Mouse (Mus musculus): Measurements from ENCODE around the gene Mylip. TPM values are rescaled to one million over a fixed set of nuclear protein-coding genes. Genes with fewer than 3 reads are reported as not detected.

The Mylip gene
- polyA plus RNA-seq, 1 experiment from 2014 or later, result 5.1 TPM

DNA sequence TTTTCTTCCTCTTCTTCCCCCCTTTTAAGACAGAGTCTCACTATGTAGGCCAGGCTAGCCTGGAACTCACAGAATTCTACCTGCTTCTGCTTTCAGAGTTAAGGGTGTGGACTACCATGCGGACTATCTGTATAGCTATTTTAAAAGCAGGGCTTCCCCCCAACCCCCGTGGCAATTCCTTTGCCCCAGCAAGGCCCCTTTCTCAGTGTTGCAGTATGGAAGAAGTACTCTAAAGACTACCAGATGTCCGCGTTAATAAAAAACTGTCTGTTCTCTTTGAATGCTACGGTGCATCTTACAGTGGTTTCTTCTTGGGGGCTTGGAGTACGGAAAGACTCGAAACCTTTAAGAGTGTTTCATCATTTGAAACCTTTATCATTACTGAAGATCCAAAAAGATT, 12.3 kb downstream of the Mylip start:
- ATAC-seq (ENCODE audit: low FRiP score, low TSS enrichment) (no peak), DNase-seq (ENCODE audit: low spot score) (no peak)
- H3K27ac ChIP-seq (replicated peaks), result no peak overlapping the region
- H3K9ac ChIP-seq (ENCODE audit: low read length), result no peak overlapping the region
- no peaks in the 10 kb centered on the region for H3K27me3 ChIP-seq (ENCODE audit: control insufficient read depth, insufficient read depth, low read length)
- no peak overlapping the region for H3K4me3 ChIP-seq (ENCODE audit: low read depth, low read length)
- 76% methylated on average over 7 of the region's 7 CpGs for WGBS
- no peak for TF ChIP-seq EP300 (optimal IDR thresholded peaks at IDR 0.05)
- no peak overlapping the region for H3K4me2 ChIP-seq (replicated peaks; ENCODE audit: low read depth)
- H3K9me3 ChIP-seq (ENCODE audit: control insufficient read depth, low read length), result no peaks in the 10 kb centered on the region
- H3K36me3 ChIP-seq (ENCODE audit: control insufficient read depth, insufficient read depth, low read length), result peaks cover 8% of the 10 kb centered on the region; the same call in 1 of the 2 replicates
- H3K4me1 ChIP-seq (replicated peaks; ENCODE audit: control insufficient read depth, insufficient read depth), result 0 out of 2 replicates have a peak, but pooled peaks cover 3% of the 10 kb centered on the region

DNA sequence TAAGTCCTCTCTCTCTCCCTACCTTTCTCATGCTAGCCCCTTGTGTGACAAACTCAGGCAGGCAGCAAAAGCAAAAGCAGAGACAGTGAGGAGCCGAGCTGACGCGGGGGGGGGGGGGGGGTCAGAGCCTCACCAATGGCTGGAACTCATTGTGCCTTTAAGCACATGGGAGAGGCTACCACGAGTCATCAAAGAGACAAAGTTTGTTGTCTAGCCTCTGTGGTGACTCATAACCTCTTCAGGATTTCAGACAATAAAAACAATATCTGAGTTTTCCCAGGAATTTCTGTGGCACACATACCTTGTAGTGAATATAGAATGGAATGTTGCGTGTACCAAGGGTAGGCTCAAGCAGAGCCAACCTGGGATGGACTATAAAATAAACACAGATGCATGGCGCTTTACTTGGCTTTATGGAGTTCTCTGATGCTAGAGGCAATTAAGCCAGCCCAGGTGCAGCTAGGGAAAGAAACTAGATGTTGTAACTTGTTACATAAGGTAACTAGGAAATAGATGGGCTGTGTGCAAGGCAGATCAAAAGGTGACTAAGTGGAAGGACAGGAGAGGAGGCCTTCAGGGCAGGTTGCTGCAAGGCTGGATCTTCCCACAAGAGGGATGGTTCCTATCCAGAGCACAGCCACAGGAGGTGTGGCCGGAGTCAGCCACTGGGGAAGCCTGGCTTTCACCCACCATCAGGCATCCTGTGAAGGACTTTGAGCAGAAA, 12.9 kb downstream of the Mylip start:
- no peak overlapping the region for H3K4me2 ChIP-seq (replicated peaks; ENCODE audit: low read depth)
- no peak overlapping the region for H3K9ac ChIP-seq (ENCODE audit: low read length)
- ATAC-seq (ENCODE audit: low FRiP score, low TSS enrichment) (no peak), DNase-seq (ENCODE audit: low spot score) (no peak)
- peaks cover 14% of the 10 kb centered on the region; the same call in 1 of the 2 replicates for H3K36me3 ChIP-seq (ENCODE audit: control insufficient read depth, insufficient read depth, low read length)
- WGBS, result 57% methylated on average over 6 of the region's 7 CpGs
- no peaks in the 10 kb centered on the region for H3K27me3 ChIP-seq (ENCODE audit: control insufficient read depth, insufficient read depth, low read length)
- H3K4me3 ChIP-seq (ENCODE audit: low read depth, low read length), result no peak overlapping the region
- no peaks in the 10 kb centered on the region for H3K9me3 ChIP-seq (ENCODE audit: control insufficient read depth, low read length)
- no peaks in the 10 kb centered on the region for H3K4me1 ChIP-seq (replicated peaks; ENCODE audit: control insufficient read depth, insufficient read depth)
- peak; percentile 36; the same call in 1 of the 2 replicates for TF ChIP-seq CTCF (IDR thresholded peaks at IDR 0.05; ENCODE audit: low read depth)
- no peak for TF ChIP-seq EP300 (optimal IDR thresholded peaks at IDR 0.05)
- no peak overlapping the region; the same call in 1 of the 2 replicates for H3K27ac ChIP-seq (replicated peaks)

DNA sequence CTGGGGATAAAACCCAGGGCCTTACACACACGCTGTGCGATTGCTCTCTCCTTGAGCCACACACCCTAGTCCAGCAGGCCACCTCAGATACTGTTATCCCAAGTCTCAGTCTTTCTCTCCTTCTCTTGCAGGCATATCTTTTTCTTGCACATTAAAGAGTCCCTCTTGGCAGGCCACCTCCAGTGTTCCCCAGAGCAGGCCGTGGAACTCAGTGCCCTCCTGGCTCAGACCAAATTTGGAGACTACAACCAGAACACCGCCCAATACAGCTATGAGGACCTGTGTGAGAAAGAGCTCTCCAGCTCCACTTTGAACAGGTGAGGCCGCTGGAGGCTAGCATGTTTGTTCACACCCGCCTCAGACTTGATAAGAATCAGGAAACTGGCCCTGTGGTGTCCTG, 14.7 kb downstream of the Mylip start:
- WGBS, result 76% methylated on average over 6 of the region's 6 CpGs
- no peak overlapping the region for H3K9ac ChIP-seq (ENCODE audit: low read length)
- no peak for DNase-seq (ENCODE audit: low spot score)
- no peak overlapping the region for H3K27ac ChIP-seq (replicated peaks)
- ATAC-seq (ENCODE audit: low FRiP score, low TSS enrichment), result no peak
- no peaks in the 10 kb centered on the region for H3K9me3 ChIP-seq (ENCODE audit: control insufficient read depth, low read length)
- H3K4me2 ChIP-seq (replicated peaks; ENCODE audit: low read depth), result no peak overlapping the region
- TF ChIP-seq CTCF (IDR thresholded peaks at IDR 0.05; ENCODE audit: low read depth), result no peak
- no peak for TF ChIP-seq EP300 (optimal IDR thresholded peaks at IDR 0.05)
- no peaks in the 10 kb centered on the region for H3K4me1 ChIP-seq (replicated peaks; ENCODE audit: control insufficient read depth, insufficient read depth)
- peaks cover 27% of the 10 kb centered on the region for H3K36me3 ChIP-seq (ENCODE audit: control insufficient read depth, insufficient read depth, low read length)
- H3K4me3 ChIP-seq (ENCODE audit: low read depth, low read length), result no peak overlapping the region
- H3K27me3 ChIP-seq (ENCODE audit: control insufficient read depth, insufficient read depth, low read length), result no peaks in the 10 kb centered on the region

DNA sequence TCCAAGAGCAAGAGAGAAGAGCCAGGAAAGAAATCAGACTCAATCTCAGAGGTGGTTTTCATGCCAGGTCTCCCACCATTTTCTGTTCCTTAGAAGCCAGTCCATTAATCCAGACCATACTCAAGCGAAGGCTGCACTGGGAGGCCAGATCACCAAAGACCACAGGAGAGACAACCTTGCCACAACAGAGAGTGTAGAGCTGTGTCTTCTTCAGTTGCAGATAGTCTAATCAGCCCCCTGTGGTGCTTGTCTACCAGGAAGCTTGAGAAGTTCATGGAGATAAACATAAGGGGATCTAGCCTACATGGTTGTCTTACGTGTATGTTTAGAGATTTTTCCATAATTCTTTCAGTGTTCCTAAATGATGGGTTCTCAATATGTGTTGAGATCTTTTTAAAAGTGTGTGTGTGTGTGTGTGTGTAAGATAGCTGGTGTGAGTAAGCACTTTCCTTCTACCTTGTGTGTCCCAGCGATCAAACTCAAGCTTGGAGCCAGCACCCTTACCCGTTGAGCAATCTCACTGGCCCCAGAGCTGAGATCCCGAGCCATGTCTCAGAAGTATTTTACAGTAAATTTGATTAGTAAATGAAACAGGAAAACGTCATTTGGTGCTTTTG, 15.8 kb downstream of the Mylip start:
- H3K4me1 ChIP-seq (replicated peaks; ENCODE audit: control insufficient read depth, insufficient read depth), result no peaks in the 10 kb centered on the region
- DNase-seq (ENCODE audit: low spot score) (no peak), ATAC-seq (ENCODE audit: low FRiP score, low TSS enrichment) (no peak)
- no peak overlapping the region for H3K9ac ChIP-seq (ENCODE audit: low read length)
- no peaks in the 10 kb centered on the region for H3K9me3 ChIP-seq (ENCODE audit: control insufficient read depth, low read length)
- no peak overlapping the region for H3K4me3 ChIP-seq (ENCODE audit: low read depth, low read length)
- H3K36me3 ChIP-seq (ENCODE audit: control insufficient read depth, insufficient read depth, low read length), result peaks cover 30% of the 10 kb centered on the region
- H3K27me3 ChIP-seq (ENCODE audit: control insufficient read depth, insufficient read depth, low read length), result no peaks in the 10 kb centered on the region
- no peak overlapping the region for H3K27ac ChIP-seq (replicated peaks)
- 90% methylated on average over 6 of the region's 6 CpGs for WGBS
- TF ChIP-seq EP300 (optimal IDR thresholded peaks at IDR 0.05) (no peak), CTCF (IDR thresholded peaks at IDR 0.05; ENCODE audit: low read depth) (no peak)
- no peak overlapping the region for H3K4me2 ChIP-seq (replicated peaks; ENCODE audit: low read depth)

DNA sequence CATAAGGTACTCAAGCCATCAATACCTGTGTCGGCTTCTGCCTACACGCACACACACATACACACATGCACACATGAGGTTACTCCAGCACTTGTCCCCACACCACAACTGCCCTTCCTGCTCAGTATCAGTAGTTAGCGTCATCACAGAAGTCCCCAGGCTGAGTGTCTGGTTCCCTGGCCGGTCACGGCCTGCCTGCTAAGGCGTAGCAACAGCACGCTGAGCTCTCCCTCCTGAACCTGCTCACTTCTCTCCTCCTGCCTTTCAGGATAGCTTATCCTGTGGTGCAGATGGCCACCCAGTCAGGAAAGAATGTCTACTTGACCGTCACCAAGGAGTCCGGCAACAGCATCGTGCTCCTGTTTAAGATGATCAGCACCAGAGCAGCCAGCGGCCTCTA, 16.7 kb downstream of the Mylip start:
- Histone ChIP-seq H3K36me3 (ENCODE audit: control insufficient read depth, insufficient read depth, low read length) (peaks cover 39% of the 10 kb centered on the region), H3K4me1 (replicated peaks; ENCODE audit: control insufficient read depth, insufficient read depth) (no peaks in the 10 kb centered on the region), H3K4me2 (replicated peaks; ENCODE audit: low read depth) (no peak overlapping the region), H3K9me3 (ENCODE audit: control insufficient read depth, low read length) (no peaks in the 10 kb centered on the region), H3K4me3 (ENCODE audit: low read depth, low read length) (no peak overlapping the region), H3K27ac (replicated peaks) (no peak overlapping the region), H3K27me3 (ENCODE audit: control insufficient read depth, insufficient read depth, low read length) (no peaks in the 10 kb centered on the region), H3K9ac (ENCODE audit: low read length) (no peak overlapping the region)
- no peak for TF ChIP-seq EP300 (optimal IDR thresholded peaks at IDR 0.05)
- TF ChIP-seq CTCF (IDR thresholded peaks at IDR 0.05; ENCODE audit: low read depth), result no peak
- WGBS, result 94% methylated on average over 11 of the region's 11 CpGs
- ATAC-seq (ENCODE audit: low FRiP score, low TSS enrichment) (no peak), DNase-seq (ENCODE audit: low spot score) (no peak)

DNA sequence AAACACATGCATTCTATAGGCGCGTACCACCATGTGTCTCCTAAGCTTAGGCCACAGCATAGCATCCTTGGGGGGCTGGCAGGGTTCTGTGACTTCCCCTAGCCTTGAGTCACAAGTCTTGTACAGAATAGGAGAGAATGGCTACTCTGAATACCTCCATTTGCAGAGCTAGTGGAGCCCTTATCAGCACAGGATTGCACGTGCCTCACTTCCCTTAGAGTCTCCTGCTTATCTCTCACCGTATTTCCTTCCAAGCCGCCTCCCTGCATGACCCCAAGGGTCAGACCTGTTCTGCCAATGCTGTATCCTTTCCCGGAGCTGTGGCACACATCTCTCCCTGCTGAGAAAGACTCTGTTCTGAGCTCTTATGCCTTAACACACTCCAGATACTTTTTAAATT, 17.2 kb downstream of the Mylip start:
- TF ChIP-seq CTCF (IDR thresholded peaks at IDR 0.05; ENCODE audit: low read depth), result no peak
- no peak for TF ChIP-seq EP300 (optimal IDR thresholded peaks at IDR 0.05)
- Histone ChIP-seq H3K9ac (ENCODE audit: low read length) (no peak overlapping the region), H3K4me2 (replicated peaks; ENCODE audit: low read depth) (no peak overlapping the region), H3K4me1 (replicated peaks; ENCODE audit: control insufficient read depth, insufficient read depth) (no peaks in the 10 kb centered on the region), H3K27me3 (ENCODE audit: control insufficient read depth, insufficient read depth, low read length) (no peaks in the 10 kb centered on the region), H3K4me3 (ENCODE audit: low read depth, low read length) (no peak overlapping the region), H3K9me3 (ENCODE audit: control insufficient read depth, low read length) (no peaks in the 10 kb centered on the region), H3K36me3 (ENCODE audit: control insufficient read depth, insufficient read depth, low read length) (peaks cover 39% of the 10 kb centered on the region), H3K27ac (replicated peaks) (no peak overlapping the region)
- WGBS, result 51% methylated on average over 6 of the region's 6 CpGs
- ATAC-seq (ENCODE audit: low FRiP score, low TSS enrichment) (no peak), DNase-seq (ENCODE audit: low spot score) (no peak)

Data from stomach, postnatal 0 days (tissue).